Mouse (Mus musculus): ENCODE measurements around the gene Nmur2.

The Nmur2 gene

DNA sequence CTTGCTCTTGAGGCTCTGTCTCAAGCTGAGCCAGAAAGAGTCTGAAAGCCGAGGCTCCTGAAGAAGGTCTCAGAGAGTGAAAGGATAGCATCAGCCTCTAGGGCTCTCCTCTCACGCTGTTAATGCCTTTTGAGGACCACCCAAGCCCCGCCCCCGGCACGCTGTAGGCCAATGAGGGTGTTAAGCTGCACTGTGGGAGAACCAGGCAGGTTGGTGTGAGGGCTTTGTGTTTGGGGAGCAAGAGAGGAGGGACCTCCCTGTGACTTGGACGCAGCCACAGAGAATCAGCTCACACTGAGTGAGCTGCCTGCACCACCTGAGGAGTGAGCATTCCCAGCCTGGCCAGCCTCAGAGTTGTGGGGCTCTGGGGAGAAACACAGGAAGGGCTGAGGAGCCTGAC is at the start of gene Nmur2:
Gene Nmur2 (minus strand): TSS at position 94 of the 400 bp plus-strand sequence.
- no peak for DNase-seq

DNA sequence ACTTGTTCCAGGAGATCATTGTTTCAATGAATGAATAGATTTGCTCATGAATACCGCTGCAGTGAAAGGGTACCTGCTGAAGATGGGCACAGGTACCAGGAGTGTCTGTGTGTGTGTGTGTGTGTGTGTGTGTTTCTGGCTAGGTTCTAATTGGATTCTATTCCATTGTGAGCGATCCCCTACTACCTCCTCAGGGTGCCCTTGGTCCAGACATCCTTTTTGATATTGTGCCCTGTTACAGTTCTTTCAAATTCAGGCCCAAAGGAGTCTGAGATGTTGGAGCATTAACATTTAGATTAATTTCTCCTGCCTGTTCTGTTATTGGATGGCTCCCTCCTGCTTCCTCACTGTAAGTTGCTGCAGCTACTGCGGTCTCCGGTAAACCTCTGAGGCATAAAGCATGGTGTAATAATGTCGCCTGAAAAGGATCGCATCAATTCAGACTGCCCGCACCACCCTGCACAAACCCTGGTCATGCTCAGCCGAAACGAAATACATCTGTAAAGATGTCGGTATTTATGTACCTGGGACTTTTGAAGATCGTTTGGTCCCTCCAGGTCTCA is 48.4 kb upstream of the Nmur2 start:
- no peak for DNase-seq

- DNase-seq: no peak
Observed at GRCm38 (mm10) chr11:56072131-56072530, 31.3 kb upstream of the Nmur2 start.

- DNase-seq: no peak
Observed at GRCm38 (mm10) chr11:56069658-56070057, 28.8 kb upstream of the Nmur2 start.

DNA sequence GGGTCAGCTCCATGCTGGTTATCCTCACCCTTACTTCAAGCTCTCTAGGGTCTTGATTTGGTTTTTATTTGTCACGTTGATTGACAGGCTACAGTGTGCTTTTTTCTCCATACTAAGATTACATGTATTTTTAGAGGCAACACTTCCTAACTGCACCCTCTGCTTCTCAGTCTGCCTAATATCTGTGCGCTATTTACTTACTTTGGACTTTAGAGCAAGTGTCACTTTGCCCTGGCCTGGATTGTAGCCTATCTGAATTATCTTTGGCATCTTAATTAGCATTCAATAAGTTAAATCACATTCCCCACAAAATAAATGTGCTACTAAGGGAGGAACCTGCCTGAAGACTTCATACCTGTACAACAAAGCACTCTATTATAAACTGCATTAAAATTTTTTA is 24.3 kb upstream of the Nmur2 start:
- no peak for DNase-seq

DNA sequence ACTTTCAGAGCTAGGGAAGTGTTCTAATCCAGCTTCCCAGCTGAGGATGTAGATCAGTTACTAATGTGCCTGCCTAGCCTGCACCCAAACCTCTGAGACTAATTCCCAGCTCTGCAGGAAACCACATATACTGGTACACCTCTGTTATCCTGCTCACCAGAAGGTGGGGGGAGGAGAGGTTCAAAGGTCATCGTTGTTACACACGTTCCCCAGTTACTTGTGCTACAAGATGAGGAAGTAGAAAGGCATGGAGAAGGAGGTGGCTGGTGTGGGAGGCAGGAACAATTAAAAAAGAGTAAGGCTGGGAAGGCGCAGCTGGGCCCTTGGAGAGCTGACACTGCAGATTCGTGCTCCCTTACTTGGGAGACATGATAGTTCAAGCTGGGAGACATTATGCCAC is 23.8 kb upstream of the Nmur2 start:
- DNase-seq: no peak

GRCm38 (mm10) chr11:56059236-56059635 is 18.4 kb upstream of the Nmur2 start:
- no peak for DNase-seq

DNA sequence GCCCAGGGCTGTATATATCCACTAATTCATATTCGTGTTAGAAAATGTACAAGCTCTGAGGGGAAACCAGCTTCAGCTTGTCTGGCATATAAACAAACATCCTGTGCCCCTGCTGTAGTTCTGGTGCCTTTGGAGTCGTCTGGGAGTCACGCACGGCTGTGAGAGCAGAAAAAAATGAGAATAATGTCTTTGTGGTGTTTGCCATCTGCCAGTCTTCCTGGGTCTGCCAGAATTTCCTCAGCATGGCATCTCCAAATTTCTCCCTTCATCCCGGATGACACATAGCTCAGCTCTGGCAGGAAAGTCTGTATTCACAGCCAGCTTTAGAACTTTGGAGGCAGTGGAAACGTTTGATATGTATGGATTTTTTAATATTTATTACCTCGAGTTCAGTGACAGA is 13.6 kb upstream of the Nmur2 start:
- no peak for DNase-seq

GRCm38 (mm10) chr11:56026854-56027253 is 14.0 kb downstream of the Nmur2 start:
- DNase-seq: no peak

DNA sequence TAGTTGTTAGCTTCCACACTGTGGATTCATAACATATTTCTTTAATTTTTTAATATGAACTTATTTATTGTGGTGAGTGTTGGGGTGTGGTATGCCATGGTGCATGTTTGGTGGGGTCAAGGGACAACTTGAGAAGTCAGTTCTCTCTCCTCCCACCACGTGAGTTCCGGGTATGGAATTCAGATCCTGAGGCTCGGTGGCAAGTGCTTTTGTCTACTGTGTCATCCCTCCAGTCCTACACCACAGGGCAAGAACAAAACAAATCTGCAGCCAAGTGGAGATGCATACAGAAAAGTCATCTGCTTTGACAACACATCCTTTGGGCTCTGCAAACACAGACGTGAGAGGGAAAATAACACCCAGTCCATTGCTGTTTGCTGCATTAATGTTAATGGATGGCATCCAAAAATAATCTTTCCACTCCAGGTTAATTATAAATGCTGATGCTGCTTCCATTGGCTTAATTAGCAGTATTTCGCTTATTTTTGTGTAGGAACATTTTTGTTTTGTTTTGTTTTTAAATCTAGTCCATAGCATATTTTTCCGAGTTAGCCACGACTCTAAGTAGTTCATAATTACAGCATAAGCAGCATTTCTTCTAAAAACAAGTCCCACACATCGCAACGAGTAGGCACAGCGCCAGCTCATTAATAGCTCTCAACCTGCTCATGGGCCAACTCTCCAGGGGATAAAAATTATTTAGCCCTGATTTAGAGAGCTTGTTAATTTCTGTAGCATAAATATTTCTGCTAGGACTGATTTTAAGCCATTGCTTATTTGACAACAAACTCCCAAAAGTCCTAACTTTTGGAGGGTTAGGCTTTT is 14.9 kb downstream of the Nmur2 start:
- DNase-seq: no peak

DNA sequence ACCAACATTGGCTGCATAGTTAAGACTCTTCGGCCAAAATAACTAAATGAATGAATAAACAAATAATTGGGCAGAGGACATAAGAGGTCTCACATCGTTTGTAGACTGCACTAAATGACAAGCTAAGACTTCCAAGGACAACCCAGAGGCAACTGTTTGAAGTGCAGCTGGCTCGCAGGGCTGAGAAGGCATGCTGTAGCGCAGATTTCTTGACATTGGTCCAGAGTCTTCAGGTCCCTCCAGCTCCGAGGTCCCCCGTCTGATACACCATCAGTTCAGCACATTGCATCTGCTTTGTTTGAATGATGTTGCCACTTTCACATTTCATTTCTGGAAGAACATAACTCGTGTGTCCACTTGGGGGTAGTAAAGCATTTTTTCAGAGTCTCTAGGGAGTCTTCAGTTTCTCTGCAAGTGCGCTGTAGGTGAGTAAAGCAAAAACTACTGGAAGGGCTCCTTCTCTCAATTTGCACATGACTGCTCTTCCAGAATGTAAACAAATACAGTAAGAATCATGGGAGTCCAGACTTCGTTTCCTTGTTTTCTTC is 27.2 kb downstream of the Nmur2 start:
- no peak for DNase-seq

DNA sequence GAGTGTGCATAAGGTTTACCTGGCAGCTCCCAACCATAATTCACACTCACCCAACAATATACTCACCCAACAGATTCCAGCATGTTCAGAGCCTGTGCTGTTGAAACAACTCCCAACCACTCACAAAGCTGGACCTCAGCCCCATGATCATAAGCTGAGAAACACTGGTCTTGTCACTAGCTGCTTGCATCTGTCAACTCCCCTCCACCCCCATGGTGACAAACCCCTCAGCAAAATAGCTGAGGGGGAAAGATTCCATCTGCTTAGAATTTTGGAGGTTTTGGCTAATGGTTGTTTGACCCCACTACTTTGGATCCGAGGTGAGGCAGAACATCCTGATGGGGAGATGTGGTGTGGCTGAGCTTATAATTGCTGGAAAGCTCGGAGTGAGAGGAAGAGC is 28.4 kb downstream of the Nmur2 start:
- no peak for DNase-seq

- DNase-seq: no peak
Observed at GRCm38 (mm10) chr11:56008277-56008676, 32.5 kb downstream of the Nmur2 start.

DNA sequence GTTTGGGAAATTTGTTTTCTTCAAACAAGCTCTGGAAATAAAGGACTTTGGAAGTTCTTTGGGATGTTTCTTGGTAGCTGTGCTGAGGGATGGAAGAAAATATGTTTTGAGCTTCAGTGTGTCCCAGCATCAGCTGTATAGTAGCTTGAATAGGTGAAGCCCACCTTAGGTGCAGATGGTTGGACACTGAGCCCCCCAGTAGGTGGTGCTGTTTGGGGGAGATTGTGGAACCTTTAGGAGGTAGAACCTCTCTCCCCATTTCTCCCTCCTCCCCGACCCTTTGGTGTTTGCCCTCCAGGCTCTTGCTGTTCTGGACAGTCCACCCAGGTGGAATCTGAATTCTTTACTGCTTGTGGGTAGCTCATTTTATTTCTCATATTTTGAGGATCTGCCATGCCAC is 48.0 kb downstream of the Nmur2 start:
- DNase-seq: no peak

DNA sequence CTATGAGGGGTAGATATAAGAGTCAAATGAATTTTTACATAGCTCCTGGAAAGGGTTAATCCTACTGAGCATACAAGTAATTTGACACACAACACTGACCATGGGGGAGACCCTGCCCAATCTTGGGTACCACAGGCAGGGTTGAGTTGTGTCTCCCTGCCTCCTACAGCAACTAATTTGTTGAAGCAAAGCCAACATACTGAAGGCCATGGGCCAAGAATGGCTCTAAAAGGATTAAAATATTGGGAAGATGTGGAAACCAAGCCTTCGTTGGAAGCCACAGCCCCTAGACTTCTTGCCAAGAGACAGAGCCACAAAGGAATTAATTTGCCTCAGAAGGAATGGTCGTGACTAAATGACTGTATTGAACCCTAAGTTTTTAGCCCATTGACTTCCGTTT is 48.7 kb downstream of the Nmur2 start:
- DNase-seq: no peak

DNA sequence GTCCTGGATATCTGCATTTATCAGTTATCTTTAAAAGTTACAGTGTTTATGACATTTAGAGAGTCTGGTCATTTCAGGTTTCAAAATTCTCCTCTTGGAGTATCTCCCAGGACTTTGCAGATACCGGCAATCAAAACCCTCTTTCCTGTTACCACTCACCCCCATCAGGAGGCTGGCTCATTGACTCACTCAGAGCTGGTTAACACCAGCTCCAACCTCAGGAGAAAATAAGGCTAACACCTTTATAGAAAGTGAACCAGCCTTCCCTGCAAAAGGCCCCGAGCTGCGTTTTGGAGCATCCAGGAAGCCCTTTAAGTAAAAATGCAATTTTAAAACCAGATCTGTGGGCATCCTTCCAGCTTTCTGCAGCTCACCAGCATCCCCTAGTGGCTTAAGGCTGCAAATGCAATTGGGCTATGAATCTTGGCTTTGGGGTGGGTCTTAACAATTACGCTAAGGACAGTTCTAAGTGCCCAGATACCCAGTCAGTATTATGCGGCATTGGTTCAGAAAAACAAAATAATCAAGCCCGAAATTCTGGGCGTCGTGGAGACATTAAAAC is 49.2 kb downstream of the Nmur2 start:
- DNase-seq: no peak

GRCm38 (mm10) chr11:55984643-55985042 is 56.2 kb downstream of the Nmur2 start:
- no peak for DNase-seq

DNA sequence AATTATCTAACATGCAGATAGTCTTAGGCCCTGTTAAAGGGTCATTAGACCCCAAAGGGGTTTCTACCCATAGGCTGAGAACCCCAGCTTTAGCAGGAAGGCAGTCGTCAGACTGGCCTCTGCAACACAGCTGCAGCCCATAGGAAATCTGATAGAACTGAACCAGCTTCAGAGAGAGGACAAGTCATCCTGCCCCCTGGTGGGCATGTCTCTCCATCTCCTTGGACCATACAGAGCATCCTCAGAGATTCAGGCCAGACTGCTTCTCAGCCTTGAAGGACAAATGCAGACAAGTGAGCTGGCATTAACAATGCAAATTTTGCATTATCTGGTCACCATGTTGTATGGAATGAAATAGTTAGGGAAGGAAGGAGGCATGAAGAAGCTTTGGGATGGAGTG is 59.2 kb downstream of the Nmur2 start:
- DNase-seq: no peak

DNA sequence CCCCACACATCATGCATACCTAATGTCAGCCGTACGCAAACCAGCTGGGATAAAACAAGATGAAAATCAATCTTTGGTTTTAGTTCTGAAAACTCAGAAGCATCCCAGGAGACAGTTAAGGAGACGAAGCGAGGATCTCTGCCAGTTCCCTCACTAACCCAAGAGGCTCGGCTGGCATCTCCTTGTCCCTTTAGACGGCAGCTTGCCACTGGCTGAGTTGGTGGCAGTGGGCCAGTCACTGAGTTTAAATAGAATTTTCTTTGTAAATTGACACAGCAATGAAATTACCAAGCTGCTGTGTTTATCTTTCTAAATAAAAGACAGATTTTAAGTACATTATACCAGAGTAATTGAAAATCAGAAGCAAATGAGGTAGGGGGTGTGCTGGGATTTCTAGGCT is 62.7 kb downstream of the Nmur2 start:
- DNase-seq: no peak

Measured in thymus, adult 18-20 months (tissue).